Mouse (Mus musculus) heart, postnatal 0 days (tissue): ENCODE measurements around the gene Krt31.

ENCODE experiments used
- CTCF ChIP-seq: IDR thresholded peaks from 2 replicates; pipeline ENCODE4 v1.5.1; 2016; ENCODE audit warnings: antibody characterized with exemption, control low read depth, low read depth
- EP300 ChIP-seq: IDR thresholded peaks from 2 replicates; pipeline ENCODE4 v1.6.1; 2016; ENCODE audit warnings: antibody characterized with exemption, low read depth

DNA sequence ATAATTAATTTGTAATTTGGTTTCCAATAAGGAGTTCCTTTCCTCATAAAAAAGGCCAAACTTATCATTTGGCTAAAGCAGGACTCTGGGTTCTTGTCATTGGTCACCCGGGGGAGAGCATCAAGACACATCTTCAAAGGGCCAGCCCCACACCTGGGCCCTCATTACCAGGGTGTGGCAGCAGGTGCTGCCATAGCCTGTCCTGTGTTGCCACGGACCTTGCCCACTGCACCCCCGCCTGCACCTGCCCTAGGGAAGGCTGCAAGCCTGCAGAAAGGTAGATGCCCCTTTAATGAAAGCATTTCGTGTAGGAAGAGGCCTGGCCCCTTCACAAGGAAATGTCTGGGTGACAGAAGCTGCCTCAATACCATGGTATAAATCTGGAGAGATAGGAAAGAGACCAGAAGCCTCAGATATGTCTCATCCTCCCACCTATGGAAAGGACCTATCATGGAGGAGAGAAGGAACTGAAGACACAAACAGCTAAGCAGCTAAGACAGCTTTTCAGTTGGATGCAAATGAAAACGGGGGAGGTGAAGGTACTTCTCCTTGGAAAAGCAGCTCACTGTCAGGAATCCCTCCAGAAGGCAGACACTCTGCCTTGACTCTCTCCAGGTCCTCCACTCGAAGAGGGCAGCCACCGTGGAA, 38.2 kb upstream of the Krt31 start:
- TF ChIP-seq CTCF (no peak), EP300 (no peak)
